Mouse (Mus musculus): ENCODE measurements around the gene Cacng2. TPM values are rescaled to one million over a fixed set of nuclear protein-coding genes. Genes with fewer than 3 reads are reported as not detected.

The Cacng2 gene
- polyA plus RNA-seq, 1 experiment from 2014 or later = 13.6 TPM

- Histone ChIP-seq H3K9me3 (replicated peaks; ENCODE audit: control insufficient read depth, low read length, poor library complexity, severe bottlenecking) (no peaks in the 10 kb centered on the region), H3K27ac (ENCODE audit: low read length) (no peak overlapping the region), H3K27me3 (ENCODE audit: control insufficient read depth, insufficient read depth, low read depth, low read length) (no peaks in the 10 kb centered on the region), H3K4me2 (ENCODE audit: low read length) (no peak overlapping the region), H3K4me1 (ENCODE audit: control insufficient read depth, insufficient read depth, low read length) (peaks cover 19% of the 10 kb centered on the region), H3K4me3 (ENCODE audit: low read depth, low read length) (no peak overlapping the region), H3K9ac (ENCODE audit: low read depth, low read length) (no peak overlapping the region), H3K36me3 (ENCODE audit: control insufficient read depth, insufficient read depth, low read length) (no peaks in the 10 kb centered on the region)
- 71% methylated on average over 4 of the region's 5 CpGs for WGBS
- ATAC-seq = no peak
Measured at GRCm38 (mm10) chr15:78078206-78078605, 41.6 kb downstream of the Cacng2 start.

GRCm38 (mm10) chr15:78075921-78076320, 43.9 kb downstream of the Cacng2 start:
- no peaks in the 10 kb centered on the region; the same call in 1 of the 2 replicates for H3K4me1 ChIP-seq (ENCODE audit: control insufficient read depth, insufficient read depth, low read length)
- no peak overlapping the region for H3K4me3 ChIP-seq (ENCODE audit: low read depth, low read length)
- no peaks in the 10 kb centered on the region for H3K36me3 ChIP-seq (ENCODE audit: control insufficient read depth, insufficient read depth, low read length)
- H3K27ac ChIP-seq (ENCODE audit: low read length) = no peak overlapping the region
- no peak overlapping the region for H3K4me2 ChIP-seq (ENCODE audit: low read length)
- no peak for ATAC-seq
- no peaks in the 10 kb centered on the region for H3K9me3 ChIP-seq (replicated peaks; ENCODE audit: control insufficient read depth, low read length, poor library complexity, severe bottlenecking)
- 30% methylated on average over 3 of the region's 3 CpGs for WGBS
- H3K27me3 ChIP-seq (ENCODE audit: control insufficient read depth, insufficient read depth, low read depth, low read length) = no peaks in the 10 kb centered on the region
- H3K9ac ChIP-seq (ENCODE audit: low read depth, low read length) = no peak overlapping the region

- no peaks in the 10 kb centered on the region for H3K4me1 ChIP-seq (ENCODE audit: control insufficient read depth, insufficient read depth, low read length)
- no peaks in the 10 kb centered on the region for H3K27me3 ChIP-seq (ENCODE audit: control insufficient read depth, insufficient read depth, low read depth, low read length)
- WGBS = 79% methylated on average over 7 of the region's 7 CpGs
- H3K36me3 ChIP-seq (ENCODE audit: control insufficient read depth, insufficient read depth, low read length) = no peaks in the 10 kb centered on the region
- no peak overlapping the region for H3K4me3 ChIP-seq (ENCODE audit: low read depth, low read length)
- H3K27ac ChIP-seq (ENCODE audit: low read length) = no peak overlapping the region
- no peak for ATAC-seq
- H3K9ac ChIP-seq (ENCODE audit: low read depth, low read length) = no peak overlapping the region
- H3K9me3 ChIP-seq (replicated peaks; ENCODE audit: control insufficient read depth, low read length, poor library complexity, severe bottlenecking) = no peaks in the 10 kb centered on the region
- H3K4me2 ChIP-seq (ENCODE audit: low read length) = no peak overlapping the region
Measured at GRCm38 (mm10) chr15:78073109-78073508, 46.7 kb downstream of the Cacng2 start.

GRCm38 (mm10) chr15:78066475-78066874, 53.4 kb downstream of the Cacng2 start:
- H3K36me3 ChIP-seq (ENCODE audit: control insufficient read depth, insufficient read depth, low read length) = no peaks in the 10 kb centered on the region
- no peak overlapping the region for H3K4me2 ChIP-seq (ENCODE audit: low read length)
- no peak overlapping the region for H3K4me3 ChIP-seq (ENCODE audit: low read depth, low read length)
- WGBS = 13% methylated on average over 5 of the region's 5 CpGs
- H3K27me3 ChIP-seq (ENCODE audit: control insufficient read depth, insufficient read depth, low read depth, low read length) = no peaks in the 10 kb centered on the region
- peaks cover 23% of the 10 kb centered on the region for H3K4me1 ChIP-seq (ENCODE audit: control insufficient read depth, insufficient read depth, low read length)
- H3K9ac ChIP-seq (ENCODE audit: low read depth, low read length) = no peak overlapping the region
- no peaks in the 10 kb centered on the region for H3K9me3 ChIP-seq (replicated peaks; ENCODE audit: control insufficient read depth, low read length, poor library complexity, severe bottlenecking)
- ATAC-seq = no peak
- H3K27ac ChIP-seq (ENCODE audit: low read length) = no peak overlapping the region

GRCm38 (mm10) chr15:78065541-78065940, 54.3 kb downstream of the Cacng2 start:
- H3K36me3 ChIP-seq (ENCODE audit: control insufficient read depth, insufficient read depth, low read length) = no peaks in the 10 kb centered on the region
- no peaks in the 10 kb centered on the region for H3K27me3 ChIP-seq (ENCODE audit: control insufficient read depth, insufficient read depth, low read depth, low read length)
- no peak overlapping the region for H3K4me2 ChIP-seq (ENCODE audit: low read length)
- peaks cover 23% of the 10 kb centered on the region for H3K4me1 ChIP-seq (ENCODE audit: control insufficient read depth, insufficient read depth, low read length)
- ATAC-seq = no peak
- H3K9ac ChIP-seq (ENCODE audit: low read depth, low read length) = no peak overlapping the region
- H3K27ac ChIP-seq (ENCODE audit: low read length) = no peak overlapping the region
- no peaks in the 10 kb centered on the region for H3K9me3 ChIP-seq (replicated peaks; ENCODE audit: control insufficient read depth, low read length, poor library complexity, severe bottlenecking)
- 17% methylated on average over 5 of the region's 5 CpGs for WGBS
- no peak overlapping the region for H3K4me3 ChIP-seq (ENCODE audit: low read depth, low read length)

GRCm38 (mm10) chr15:78064340-78064739, 55.5 kb downstream of the Cacng2 start:
- Histone ChIP-seq H3K27ac (ENCODE audit: low read length) (peak overlapping the region; percentile 74), H3K4me3 (ENCODE audit: low read depth, low read length) (no peak overlapping the region), H3K36me3 (ENCODE audit: control insufficient read depth, insufficient read depth, low read length) (no peaks in the 10 kb centered on the region), H3K27me3 (ENCODE audit: control insufficient read depth, insufficient read depth, low read depth, low read length) (no peaks in the 10 kb centered on the region), H3K9me3 (replicated peaks; ENCODE audit: control insufficient read depth, low read length, poor library complexity, severe bottlenecking) (no peaks in the 10 kb centered on the region), H3K4me2 (ENCODE audit: low read length) (no peak overlapping the region), H3K4me1 (ENCODE audit: control insufficient read depth, insufficient read depth, low read length) (peaks cover 23% of the 10 kb centered on the region), H3K9ac (ENCODE audit: low read depth, low read length) (no peak overlapping the region)
- ATAC-seq = no peak
- WGBS = 36% methylated on average over 6 of the region's 6 CpGs

- ATAC-seq = no peak
- H3K4me3 ChIP-seq (ENCODE audit: low read depth, low read length) = no peak overlapping the region
Measured at GRCm38 (mm10) chr15:78062467-78062866, 57.4 kb downstream of the Cacng2 start.

GRCm38 (mm10) chr15:78056930-78057329, 62.9 kb downstream of the Cacng2 start:
- Histone ChIP-seq H3K36me3 (ENCODE audit: control insufficient read depth, insufficient read depth, low read length) (no peaks in the 10 kb centered on the region), H3K4me1 (ENCODE audit: control insufficient read depth, insufficient read depth, low read length) (no peaks in the 10 kb centered on the region), H3K27me3 (ENCODE audit: control insufficient read depth, insufficient read depth, low read depth, low read length) (no peaks in the 10 kb centered on the region), H3K4me2 (ENCODE audit: low read length) (no peak overlapping the region), H3K4me3 (ENCODE audit: low read depth, low read length) (no peak overlapping the region), H3K9ac (ENCODE audit: low read depth, low read length) (no peak overlapping the region), H3K27ac (ENCODE audit: low read length) (no peak overlapping the region), H3K9me3 (replicated peaks; ENCODE audit: control insufficient read depth, low read length, poor library complexity, severe bottlenecking) (no peaks in the 10 kb centered on the region)
- no peak for ATAC-seq
- WGBS = 87% methylated on average over 1 of the region's 1 CpGs

More at GRCm38 (mm10) chr15:78062467-78062866, 57.4 kb downstream of the Cacng2 start:
- Histone ChIP-seq H3K27ac (ENCODE audit: low read length) (no peak overlapping the region), H3K36me3 (ENCODE audit: control insufficient read depth, insufficient read depth, low read length) (no peaks in the 10 kb centered on the region), H3K9me3 (replicated peaks; ENCODE audit: control insufficient read depth, low read length, poor library complexity, severe bottlenecking) (no peaks in the 10 kb centered on the region), H3K27me3 (ENCODE audit: control insufficient read depth, insufficient read depth, low read depth, low read length) (no peaks in the 10 kb centered on the region), H3K4me1 (ENCODE audit: control insufficient read depth, insufficient read depth, low read length) (peaks cover 23% of the 10 kb centered on the region), H3K9ac (ENCODE audit: low read depth, low read length) (no peak overlapping the region), H3K4me2 (ENCODE audit: low read length) (no peak overlapping the region)
- 77% methylated on average over 14 of the region's 14 CpGs for WGBS

GRCm38 (mm10) chr15:78050682-78051081, 69.1 kb downstream of the Cacng2 start:
- ATAC-seq = no peak
- 82% methylated on average over 10 of the region's 10 CpGs for WGBS
- Histone ChIP-seq H3K4me1 (ENCODE audit: control insufficient read depth, insufficient read depth, low read length) (no peaks in the 10 kb centered on the region), H3K9me3 (replicated peaks; ENCODE audit: control insufficient read depth, low read length, poor library complexity, severe bottlenecking) (no peaks in the 10 kb centered on the region), H3K36me3 (ENCODE audit: control insufficient read depth, insufficient read depth, low read length) (no peaks in the 10 kb centered on the region), H3K4me3 (ENCODE audit: low read depth, low read length) (no peak overlapping the region), H3K27me3 (ENCODE audit: control insufficient read depth, insufficient read depth, low read depth, low read length) (no peaks in the 10 kb centered on the region), H3K27ac (ENCODE audit: low read length) (no peak overlapping the region), H3K9ac (ENCODE audit: low read depth, low read length) (no peak overlapping the region), H3K4me2 (ENCODE audit: low read length) (no peak overlapping the region)
